Mouse (Mus musculus): Measurements from ENCODE around the gene Bsx. TPM values are rescaled to one million over a fixed set of nuclear protein-coding genes. Genes with fewer than 3 reads are reported as not detected.

The Bsx gene
- polyA plus RNA-seq (2015; fragmentation: Nextera tagmentation; extraction: Ambion mirVana): 0.10 and 0.39 TPM in 2 replicates

DNA sequence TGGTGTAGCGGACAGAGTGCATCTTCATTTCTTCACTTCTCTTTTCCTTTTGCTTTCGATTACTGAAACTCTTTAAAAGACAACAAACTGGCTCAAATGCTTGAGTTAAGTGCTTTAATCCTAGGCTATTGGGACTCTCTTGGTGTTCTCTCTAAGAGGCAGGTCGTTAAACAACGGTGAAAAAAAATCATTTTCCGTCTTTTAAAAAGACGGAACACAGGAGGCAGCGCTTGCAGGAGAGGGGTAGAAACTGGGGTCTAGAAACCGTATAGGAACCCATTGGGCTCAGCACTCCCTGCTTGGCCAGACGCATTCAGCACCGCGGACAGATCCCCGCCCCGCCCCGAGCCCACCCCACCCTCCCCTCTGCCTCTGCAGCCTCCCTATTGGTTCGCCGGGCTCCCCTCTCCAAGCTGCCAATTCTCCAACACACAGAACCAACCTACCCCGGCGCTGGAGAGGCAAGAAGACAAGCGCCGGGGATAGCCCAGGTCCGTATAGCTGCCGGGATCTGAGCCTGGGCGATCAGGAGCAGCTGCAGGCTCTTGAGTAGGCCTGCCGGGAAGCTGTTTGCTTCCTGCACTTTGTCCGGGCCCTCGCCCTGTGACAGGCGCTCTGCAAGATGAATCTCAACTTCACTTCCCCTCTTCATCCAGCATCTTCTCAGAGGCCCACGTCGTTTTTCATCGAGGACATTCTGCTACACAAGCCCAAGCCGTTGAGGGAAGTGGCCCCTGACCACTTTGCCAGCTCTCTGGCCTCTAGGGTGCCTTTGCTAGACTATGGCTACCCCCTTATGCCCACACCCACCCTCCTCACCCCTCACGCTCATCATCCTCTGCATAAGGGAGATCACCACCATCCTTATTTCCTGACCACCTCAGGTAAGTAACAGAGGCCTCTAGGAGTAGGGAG is at the start of gene Bsx:
Bsx (plus strand) TSS at position 572 of the 915 bp plus-strand sequence.

Other genes with a start within 250 kb of the Bsx start
- not detected in 2 replicates for gene Gm21915, start 203.5 kb upstream of the Bsx start, polyA plus RNA-seq (2015; fragmentation: Nextera tagmentation; extraction: Ambion mirVana)
- 16.8 and 31.6 TPM in 2 replicates for gene Clmp, start 188.2 kb upstream of the Bsx start, polyA plus RNA-seq (2015; fragmentation: Nextera tagmentation; extraction: Ambion mirVana)
- gene Hspa8, start 73.1 kb upstream of the Bsx start, polyA plus RNA-seq (2015; fragmentation: Nextera tagmentation; extraction: Ambion mirVana): 1,356 and 1,764 TPM in 2 replicates
- gene Jhy, start 90.0 kb downstream of the Bsx start, polyA plus RNA-seq (2015; fragmentation: Nextera tagmentation; extraction: Ambion mirVana): 0.18 and 0.49 TPM in 2 replicates
- gene Crtam, start 130.5 kb downstream of the Bsx start, polyA plus RNA-seq (2015; fragmentation: Nextera tagmentation; extraction: Ambion mirVana): not detected in 2 replicates